In the genomic region with DNA sequence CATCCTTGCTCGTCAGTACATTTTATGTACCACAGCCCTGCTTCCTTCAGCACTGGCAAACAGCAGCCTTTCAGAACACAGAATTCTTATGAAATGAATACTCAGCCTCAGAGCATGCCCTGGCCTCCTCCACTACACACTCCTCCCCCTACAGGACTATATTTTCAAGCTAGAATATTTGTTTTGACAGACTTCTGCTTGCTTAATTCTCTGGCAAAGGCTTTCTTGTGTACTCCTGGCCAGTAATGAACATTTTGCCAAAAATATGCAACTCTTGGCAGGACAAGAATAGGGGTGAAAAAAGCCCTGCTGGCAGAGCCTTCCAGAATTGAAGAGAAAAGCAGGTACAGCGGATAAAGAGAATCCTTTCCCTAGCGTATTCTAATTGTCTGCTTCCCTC, we compare ENCODE assay signal across 9 mouse cellular contexts.
DNase-seq lines count a peak whose midpoint lies in the region; ATAC-seq lines count a peak whose summit lies in the region.
"Had no signal": no experiment of that assay in that cellular context is flagged by ENCODE, and none has a peak within 500 bp of the region (broad histone marks: within the 10 kb centered on the region; RNA-seq: fewer than 3 reads in every experiment).

No protein-coding gene starts in this region.

- no peaks in the 10 kb centered on the region for H3K36me3 ChIP-seq in forebrain, embryonic 12.5 days (replicated peaks)
- H3K36me3 ChIP-seq in kidney, embryonic 16.5 days (ENCODE audit: insufficient read depth, low read length): no peaks in the 10 kb centered on the region
- H3K36me3 ChIP-seq: neural tube, embryonic 12.5 days had no signal

- H3K4me2 ChIP-seq in forebrain, embryonic 12.5 days: no peak overlapping the region
- H3K4me2 ChIP-seq in kidney, embryonic 16.5 days (replicated peaks; ENCODE audit: low read depth, low read length): no peak overlapping the region
- H3K4me2 ChIP-seq: neural tube, embryonic 12.5 days had no signal

- H3K4me1 ChIP-seq in forebrain, embryonic 12.5 days: peaks cover 34% of the 10 kb centered on the region
- peaks cover 64% of the 10 kb centered on the region for H3K4me1 ChIP-seq in kidney, embryonic 16.5 days (ENCODE audit: insufficient read depth, low read length)

- ATAC-seq in forebrain, embryonic 12.5 days (ENCODE audit: low FRiP score): no peak
- ATAC-seq in kidney, embryonic 16.5 days (ENCODE audit: low FRiP score, low TSS enrichment): no peak

- H3K9ac ChIP-seq in forebrain, embryonic 12.5 days: no peak overlapping the region
- peak overlapping the region; percentile 13 for H3K9ac ChIP-seq in kidney, embryonic 16.5 days (replicated peaks; ENCODE audit: low read length)
- H3K9ac ChIP-seq: neural tube, embryonic 12.5 days had no signal

- peak; percentile 11 for DNase-seq in kidney, adult 18-20 months
- no peak for DNase-seq in kidney, postnatal 10 days
- DNase-seq in brain, adult 2 months (ENCODE audit: low read depth, low spot score): peak; percentile 95
- no peak for DNase-seq in retina, embryonic 14.5 days (ENCODE audit: low spot score)
- no peak for DNase-seq in spleen, postnatal 36 days (ENCODE audit: low spot score in 2 of 2)
- no peak for DNase-seq in embryo, embryonic 9.5 days (ENCODE audit: extremely low spot score)

- no peaks in the 10 kb centered on the region for H3K27me3 ChIP-seq in forebrain, embryonic 12.5 days
- no peaks in the 10 kb centered on the region for H3K27me3 ChIP-seq in kidney, embryonic 16.5 days (ENCODE audit: insufficient read depth, low read length)
- H3K27me3 ChIP-seq: neural tube, embryonic 12.5 days had no signal

- 63% methylated on average over 3 of the region's 3 CpGs for WGBS in forebrain, embryonic 12.5 days
- 46% methylated on average over 3 of the region's 3 CpGs for WGBS in kidney, embryonic 16.5 days

- H3K4me3 ChIP-seq in forebrain, embryonic 12.5 days (replicated peaks): no peak overlapping the region
- H3K4me3 ChIP-seq in kidney, embryonic 16.5 days (ENCODE audit: low read length): no peak overlapping the region
- H3K4me3 ChIP-seq: neural tube, embryonic 12.5 days had no signal

- peak overlapping the region; percentile 38; the same call in 1 of the 2 replicates for H3K27ac ChIP-seq in forebrain, embryonic 12.5 days
- peak overlapping the region; percentile 94 for H3K27ac ChIP-seq in kidney, embryonic 16.5 days (ENCODE audit: low read length)
- H3K27ac ChIP-seq: neural tube, embryonic 12.5 days had no signal

- no peaks in the 10 kb centered on the region for H3K9me3 ChIP-seq in forebrain, embryonic 12.5 days
- H3K9me3 ChIP-seq in kidney, embryonic 16.5 days (ENCODE audit: low read length): no peaks in the 10 kb centered on the region
- H3K9me3 ChIP-seq: neural tube, embryonic 12.5 days had no signal

Comparison
In these comparisons a context has a peak if more than half of its experiments do, and no peak if none do; other contexts are left out.
1. DNase-seq: peak in kidney, adult 18-20 months (single experiment) and brain, adult 2 months (single experiment); none in kidney, postnatal 10 days (single experiment), retina, embryonic 14.5 days (single experiment), spleen, postnatal 36 days (0 of 2) and embryo, embryonic 9.5 days (single experiment).